Mouse (Mus musculus) NIH3T3 (cell line): ENCODE results near the gene Cxcl5.
A peak's percentile ranks its signal among the peaks of the same experiment; 100 is the strongest.

Source experiments
- DNase-seq: peaks from one replicate; pipeline ENCODE4 v3.0.0-alpha.2; 2012; ENCODE audit warnings: low read depth

Cxcl5 gene

GRCm38 (mm10) chr5:90759077-90760065, at the start of gene Cxcl5:
Gene Cxcl5, plus strand, starts transcription at chr5:90759360.
- peak; percentile 87 for DNase-seq

GRCm38 (mm10) chr5:90711409-90711808, 47.8 kb upstream of the Cxcl5 start:
- no peak for DNase-seq

GRCm38 (mm10) chr5:90717937-90718336, 41.2 kb upstream of the Cxcl5 start:
- DNase-seq, result peak; percentile 55

- no peak for DNase-seq
Observed at GRCm38 (mm10) chr5:90722656-90723055, 36.5 kb upstream of the Cxcl5 start.

- DNase-seq, result no peak
Observed at GRCm38 (mm10) chr5:90728254-90728653, 30.9 kb upstream of the Cxcl5 start.

GRCm38 (mm10) chr5:90731480-90731879, 27.7 kb upstream of the Cxcl5 start:
- DNase-seq, result no peak

GRCm38 (mm10) chr5:90742029-90742428, 17.1 kb upstream of the Cxcl5 start:
- DNase-seq, result no peak

- DNase-seq, result peak; percentile 70
Observed at GRCm38 (mm10) chr5:90753934-90754333, 5.2 kb upstream of the Cxcl5 start.

- peak; percentile 79 for DNase-seq
Observed at GRCm38 (mm10) chr5:90758020-90758605, 1.0 kb upstream of the Cxcl5 start.

GRCm38 (mm10) chr5:90760303-90760702, 1.1 kb downstream of the Cxcl5 start:
- no peak for DNase-seq

GRCm38 (mm10) chr5:90760844-90761243, 1.7 kb downstream of the Cxcl5 start:
- DNase-seq, result no peak

GRCm38 (mm10) chr5:90761834-90762233, 2.7 kb downstream of the Cxcl5 start:
- DNase-seq, result no peak

- DNase-seq, result peak; percentile 73
Observed at GRCm38 (mm10) chr5:90763912-90764665, 4.9 kb downstream of the Cxcl5 start.

- DNase-seq, result peak; percentile 29
Observed at GRCm38 (mm10) chr5:90765821-90766606, 6.9 kb downstream of the Cxcl5 start.

- no peak for DNase-seq
Observed at GRCm38 (mm10) chr5:90768218-90768617, 9.1 kb downstream of the Cxcl5 start, which contains the start of gene Ppbp. Gene Ppbp, plus strand, starts transcription at chr5:90768518.

GRCm38 (mm10) chr5:90771369-90771768, 12.2 kb downstream of the Cxcl5 start:
- DNase-seq, result no peak

GRCm38 (mm10) chr5:90771880-90772653, 12.9 kb downstream of the Cxcl5 start, which contains the start of gene Pf4:
Gene Pf4, plus strand, starts transcription at chr5:90772435.
- no peak for DNase-seq

- DNase-seq, result no peak
Observed at GRCm38 (mm10) chr5:90775562-90775961, 16.4 kb downstream of the Cxcl5 start.

GRCm38 (mm10) chr5:90777621-90778020, 18.5 kb downstream of the Cxcl5 start:
- DNase-seq, result no peak

- no peak for DNase-seq
Observed at GRCm38 (mm10) chr5:90778856-90779255, 19.7 kb downstream of the Cxcl5 start.

GRCm38 (mm10) chr5:90783697-90784096, 24.5 kb downstream of the Cxcl5 start:
- no peak for DNase-seq
